Mouse (Mus musculus): Measurements from ENCODE around the gene Hist1h2ad. TPM values are rescaled to one million over a fixed set of nuclear protein-coding genes. Genes with fewer than 3 reads are reported as not detected.

Gene Hist1h2ad
- polyA plus RNA-seq, 1 experiment from 2014 or later: 3.4 TPM

- WGBS: 73% methylated on average over 7 of the region's 7 CpGs
- H3K27ac ChIP-seq: peak overlapping the region; percentile 21; the same call in 1 of the 2 replicates
These were observed 21.6 kb downstream of the Hist1h2ad start for GRCm38 (mm10) chr13:23595622-23596372.

GRCm38 (mm10) chr13:23597957-23598356, 23.8 kb downstream of the Hist1h2ad start:
- 7% methylated on average over 9 of the region's 9 CpGs for WGBS
- Histone ChIP-seq H3K36me3 (no peaks in the 10 kb centered on the region), H3K9ac (no peak overlapping the region), H3K9me3 (no peaks in the 10 kb centered on the region), H3K27ac (no peak overlapping the region; the same call in 1 of the 2 replicates), H3K4me2 (no peak overlapping the region), H3K27me3 (replicated peaks) (no peaks in the 10 kb centered on the region), H3K4me1 (no peaks in the 10 kb centered on the region), H3K4me3 (replicated peaks) (no peak overlapping the region)
- ATAC-seq (ENCODE audit: insufficient read depth, low FRiP score, low read depth): no peak; the same call in 1 of the 2 replicates

More at GRCm38 (mm10) chr13:23595622-23596372, 21.6 kb downstream of the Hist1h2ad start:
- no peaks in the 10 kb centered on the region for H3K9me3 ChIP-seq
- H3K9ac ChIP-seq: no peak overlapping the region
- H3K4me1 ChIP-seq: no peaks in the 10 kb centered on the region
- ATAC-seq (ENCODE audit: insufficient read depth, low FRiP score, low read depth): peak; percentile 72; the same call in 1 of the 2 replicates
- no peaks in the 10 kb centered on the region for H3K27me3 ChIP-seq (replicated peaks)
- H3K4me3 ChIP-seq (replicated peaks): no peak overlapping the region
- no peak overlapping the region for H3K4me2 ChIP-seq
- H3K36me3 ChIP-seq: no peaks in the 10 kb centered on the region

GRCm38 (mm10) chr13:23603182-23603699, 29.1 kb downstream of the Hist1h2ad start:
- no peaks in the 10 kb centered on the region for H3K9me3 ChIP-seq
- no peak overlapping the region for H3K4me2 ChIP-seq
- H3K9ac ChIP-seq: no peak overlapping the region
- H3K4me3 ChIP-seq (replicated peaks): no peak overlapping the region
- no peak for ATAC-seq (ENCODE audit: insufficient read depth, low FRiP score, low read depth)
- 69% methylated on average over 7 of the region's 7 CpGs for WGBS
- H3K36me3 ChIP-seq: no peaks in the 10 kb centered on the region
- no peaks in the 10 kb centered on the region for H3K4me1 ChIP-seq
- H3K27me3 ChIP-seq (replicated peaks): no peaks in the 10 kb centered on the region
- H3K27ac ChIP-seq: no peak overlapping the region

DNA sequence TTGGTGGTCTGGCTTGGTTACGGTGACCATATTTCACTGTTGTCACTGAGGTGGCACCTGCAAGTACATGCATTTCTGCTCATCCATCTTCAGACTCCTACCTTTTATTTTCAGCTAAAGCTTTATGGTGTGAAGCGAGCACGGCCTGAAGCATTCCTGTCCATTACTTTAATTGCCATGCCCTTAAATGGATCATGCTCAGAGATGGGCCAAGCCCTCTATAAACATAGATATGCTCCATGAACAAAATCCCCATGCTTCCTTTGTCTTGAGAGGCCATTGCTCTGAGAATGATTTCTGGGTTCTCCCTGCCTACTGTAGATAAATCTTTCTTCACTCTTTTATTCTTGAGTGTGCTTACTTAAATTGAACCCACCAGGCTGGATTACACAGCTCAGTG, 30.3 kb downstream of the Hist1h2ad start:
- WGBS: 78% methylated on average over 3 of the region's 3 CpGs
- no peak for ATAC-seq (ENCODE audit: insufficient read depth, low FRiP score, low read depth)
- H3K27me3 ChIP-seq (replicated peaks): no peaks in the 10 kb centered on the region

GRCm38 (mm10) chr13:23605052-23605451, 30.9 kb downstream of the Hist1h2ad start:
- no peaks in the 10 kb centered on the region for H3K4me1 ChIP-seq
- H3K9ac ChIP-seq: no peak overlapping the region
- H3K27me3 ChIP-seq (replicated peaks): no peaks in the 10 kb centered on the region
- no peak overlapping the region for H3K27ac ChIP-seq
- no peak overlapping the region for H3K4me2 ChIP-seq
- WGBS: 92% methylated on average over 3 of the region's 3 CpGs
- no peak for ATAC-seq (ENCODE audit: insufficient read depth, low FRiP score, low read depth)
- no peaks in the 10 kb centered on the region for H3K36me3 ChIP-seq
- H3K4me3 ChIP-seq (replicated peaks): no peak overlapping the region
- no peaks in the 10 kb centered on the region for H3K9me3 ChIP-seq

More for the DNA sequence above, 30.3 kb downstream of the Hist1h2ad start:
- Histone ChIP-seq H3K9me3 (no peaks in the 10 kb centered on the region), H3K4me2 (no peak overlapping the region), H3K4me1 (no peaks in the 10 kb centered on the region), H3K27ac (no peak overlapping the region), H3K36me3 (no peaks in the 10 kb centered on the region), H3K4me3 (replicated peaks) (no peak overlapping the region), H3K9ac (no peak overlapping the region)

DNA sequence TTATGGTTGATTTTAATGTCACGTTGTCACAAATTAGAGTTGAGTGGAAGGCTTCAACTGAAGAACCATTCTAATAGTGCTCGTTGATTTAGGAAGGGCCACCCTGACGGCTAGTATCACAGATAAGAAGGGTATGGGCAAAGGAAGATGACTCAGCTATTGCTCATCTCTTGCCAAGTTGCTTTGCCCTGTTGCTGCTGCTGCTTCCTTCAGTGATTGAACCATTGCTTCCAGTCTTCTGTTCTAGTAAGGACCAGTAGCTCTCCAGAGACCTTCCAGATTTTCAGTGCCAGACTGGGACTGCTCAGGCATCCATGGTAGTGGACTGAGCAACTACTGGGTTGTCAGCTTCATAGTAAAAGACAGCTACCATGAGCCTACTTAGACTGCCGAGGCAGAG, 35.0 kb downstream of the Hist1h2ad start:
- Histone ChIP-seq H3K4me3 (replicated peaks) (no peak overlapping the region), H3K27ac (no peak overlapping the region), H3K36me3 (no peaks in the 10 kb centered on the region), H3K4me2 (no peak overlapping the region), H3K4me1 (no peaks in the 10 kb centered on the region), H3K27me3 (replicated peaks) (no peaks in the 10 kb centered on the region), H3K9ac (no peak overlapping the region), H3K9me3 (no peaks in the 10 kb centered on the region)
- WGBS: 80% methylated on average over 4 of the region's 4 CpGs
- no peak for ATAC-seq (ENCODE audit: insufficient read depth, low FRiP score, low read depth)

- no peak overlapping the region for H3K4me3 ChIP-seq (replicated peaks)
- H3K36me3 ChIP-seq: no peaks in the 10 kb centered on the region
- no peak overlapping the region for H3K4me2 ChIP-seq
- no peak overlapping the region for H3K9ac ChIP-seq
- no peaks in the 10 kb centered on the region for H3K9me3 ChIP-seq
- no peaks in the 10 kb centered on the region for H3K4me1 ChIP-seq
- ATAC-seq (ENCODE audit: insufficient read depth, low FRiP score, low read depth): no peak
- no peak overlapping the region for H3K27ac ChIP-seq
- H3K27me3 ChIP-seq (replicated peaks): no peaks in the 10 kb centered on the region
These were observed 35.7 kb downstream of the Hist1h2ad start for GRCm38 (mm10) chr13:23609844-23610243.

DNA sequence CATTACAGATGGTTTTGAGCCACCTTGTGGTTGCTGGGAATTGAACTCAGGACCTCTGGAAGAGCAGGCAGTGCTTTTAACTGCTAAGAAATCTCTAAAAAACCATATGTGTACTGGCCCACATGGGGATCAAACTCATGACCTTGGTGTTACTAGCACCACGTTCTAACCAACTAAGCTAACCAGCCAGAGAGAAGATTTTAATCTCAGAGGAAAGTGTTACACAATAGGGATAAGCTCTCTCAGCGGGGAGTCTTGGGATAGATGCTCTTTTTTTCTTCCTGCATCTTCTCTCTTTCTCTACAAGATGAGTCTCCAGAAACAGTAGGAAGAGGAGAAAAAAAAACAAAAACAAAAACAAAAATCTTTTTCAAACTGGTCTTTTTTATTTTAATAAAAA, 36.2 kb downstream of the Hist1h2ad start:
- H3K27ac ChIP-seq: no peak overlapping the region
- 67% methylated on average over 2 of the region's 2 CpGs for WGBS
- no peaks in the 10 kb centered on the region for H3K9me3 ChIP-seq
- no peak for ATAC-seq (ENCODE audit: insufficient read depth, low FRiP score, low read depth)
- no peaks in the 10 kb centered on the region for H3K27me3 ChIP-seq (replicated peaks)
- H3K4me2 ChIP-seq: no peak overlapping the region
- H3K4me1 ChIP-seq: no peaks in the 10 kb centered on the region
- no peaks in the 10 kb centered on the region for H3K36me3 ChIP-seq
- no peak overlapping the region for H3K9ac ChIP-seq
- no peak overlapping the region for H3K4me3 ChIP-seq (replicated peaks)

DNA sequence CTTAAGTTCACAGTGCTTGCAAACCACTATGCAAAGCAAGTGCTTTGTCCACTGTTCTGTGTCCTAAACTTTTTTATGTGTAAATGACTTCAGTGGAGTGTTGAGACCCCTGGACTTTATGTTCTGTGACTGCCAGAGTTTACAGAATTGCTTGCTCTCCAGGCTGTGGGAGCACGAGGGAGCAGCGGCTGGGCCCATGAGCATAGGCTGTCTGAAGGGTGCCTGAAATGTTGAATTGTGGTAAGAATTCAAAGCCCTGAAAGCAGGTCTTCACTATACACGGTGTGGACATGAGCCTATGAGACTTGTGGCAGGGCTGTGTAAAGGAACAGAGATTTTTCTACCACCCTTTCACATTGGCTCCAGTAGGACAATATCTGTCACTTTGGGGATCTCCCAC, 37.5 kb downstream of the Hist1h2ad start:
- Histone ChIP-seq H3K4me2 (no peak overlapping the region), H3K4me1 (no peaks in the 10 kb centered on the region), H3K4me3 (replicated peaks) (no peak overlapping the region), H3K36me3 (no peaks in the 10 kb centered on the region), H3K27ac (no peak overlapping the region), H3K9me3 (no peaks in the 10 kb centered on the region), H3K27me3 (replicated peaks) (no peaks in the 10 kb centered on the region), H3K9ac (no peak overlapping the region)
- WGBS: 89% methylated on average over 3 of the region's 3 CpGs
- no peak for ATAC-seq (ENCODE audit: insufficient read depth, low FRiP score, low read depth)

DNA sequence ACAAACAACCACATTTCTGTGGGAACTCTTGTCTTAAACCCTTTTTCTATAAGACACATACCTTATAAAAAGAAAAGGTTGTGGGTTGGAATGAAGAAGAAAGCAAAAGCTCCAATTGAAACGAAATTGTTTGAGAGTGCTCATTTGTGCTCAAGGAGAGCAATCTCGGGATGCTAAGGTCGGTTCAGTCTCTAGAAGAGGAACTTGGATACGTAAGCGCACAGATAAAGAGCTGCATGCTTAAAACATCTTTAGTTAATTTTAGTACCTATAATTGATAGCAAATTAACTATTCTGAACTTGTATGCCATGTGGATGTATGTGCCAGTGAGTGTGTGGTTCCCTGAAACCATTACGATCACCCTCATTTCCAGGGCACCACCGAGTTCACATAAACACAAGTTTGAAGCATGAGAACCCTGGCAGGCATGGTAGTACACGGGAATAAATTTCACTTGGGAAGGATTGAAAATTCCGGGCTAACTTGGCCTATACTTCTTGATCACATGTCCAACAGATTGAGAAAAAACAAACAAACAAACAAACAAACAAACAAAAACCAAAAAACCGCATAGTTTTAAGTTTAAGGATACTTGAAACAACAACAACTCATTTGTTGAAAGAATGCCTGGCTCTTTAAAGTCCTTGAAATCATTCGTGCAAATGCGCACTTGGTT, 46.0 kb downstream of the Hist1h2ad start:
- Histone ChIP-seq H3K4me1 (peaks cover 6% of the 10 kb centered on the region; the same call in 1 of the 2 replicates), H3K4me2 (peak overlapping the region; percentile 85), H3K27me3 (replicated peaks) (no peaks in the 10 kb centered on the region), H3K36me3 (no peaks in the 10 kb centered on the region), H3K27ac (peak overlapping the region; percentile 98), H3K9me3 (no peaks in the 10 kb centered on the region), H3K4me3 (replicated peaks) (peak overlapping the region; percentile 64), H3K9ac (peak overlapping the region; percentile 41; the same call in 1 of the 2 replicates)
- ATAC-seq (ENCODE audit: insufficient read depth, low FRiP score, low read depth): no peak
- 42% methylated on average over 12 of the region's 12 CpGs for WGBS

GRCm38 (mm10) chr13:23620733-23621531, 46.8 kb downstream of the Hist1h2ad start, which contains the start of gene Hist1h2be:
Hist1h2be (minus strand) TSS chr13:23621124.
- Histone ChIP-seq H3K27ac (peak within 1 kb of the TSS; percentile 98), H3K27me3 (replicated peaks) (no peaks in the 10 kb centered on the region), H3K9me3 (no peaks in the 10 kb centered on the region), H3K4me1 (peaks cover 6% of the 10 kb centered on the region; the same call in 1 of the 2 replicates), H3K4me3 (replicated peaks) (peak within 1 kb of the TSS; percentile 64), H3K36me3 (no peaks in the 10 kb centered on the region), H3K9ac (peak within 1 kb of the TSS; percentile 91), H3K4me2 (peak within 1 kb of the TSS; percentile 85)
- under 1% methylated on average over 27 of the region's 27 CpGs for WGBS
- peak; percentile 81 for ATAC-seq (ENCODE audit: insufficient read depth, low FRiP score, low read depth)

Data from stomach, embryonic 15.5 days (tissue).